Mouse (Mus musculus): ENCODE results near the gene Pdzrn4.

- TF ChIP-seq POLR2A (IDR thresholded peaks at IDR 0.05; ENCODE audit: low read depth, low read length), result no peak
- TF ChIP-seq CTCF (IDR thresholded peaks at IDR 0.05; ENCODE audit: extremely low read depth, insufficient read length, insufficient replicate concordance, low read depth, low read length), result no peak
These were observed 94.7 kb downstream of the Pdzrn4 start for GRCm38 (mm10) chr15:92491376-92491775.

Data from small intestine, adult 2 months (tissue).